Mouse (Mus musculus) embryonic stem cell, embryonic (primary cell): ENCODE results near the gene Ptma.

ENCODE experiments used
- CTCF ChIA-PET, 4 experiments: fragments of 300-600 bp in 2 of 4; fragments of 350-600 bp in 2 of 4; sonication (Branson Sonifier 250); formaldehyde crosslinking; loops; one replicate each; lab custom pipeline; 2022; ENCODE audit warnings: inconsistent platforms in 2 of 4; lab: Charles Lee
- POLR2A ChIA-PET, 4 experiments: fragments of 300-600 bp in 2 of 4; fragments of 350-600 bp in 2 of 4; sonication (Branson Sonifier 250); formaldehyde crosslinking; loops; one replicate each; lab custom pipeline; 2022; ENCODE audit warnings: antibody characterized with exemption in 4 of 4, inconsistent platforms in 1 of 4; lab: Charles Lee

The Ptma gene

GRCm38 (mm10) chr1:86488774-86489173 lies 37.8 kb upstream of the Ptma start:
- ChIA-PET CTCF (interaction anchor here (0.7 to 10.9 kb wide), 17 partner anchors 10 to 187 kb away, joined by 3 to 142 read pairs (median 3); partner anchors contain the start of gene Ptma (in 1 of the 4)), POLR2A (interaction anchor here (0.6 to 45.9 kb wide), 72 partner anchors 8 to 307 kb away, joined by 3 to 3848 read pairs (median 6); partner anchors contain the start of genes Ptma (in 4 of the 4), Ncl (in 3 of the 4), Cops7b (in 1 of the 4) and Pde6d (in 1 of the 4))

- POLR2A ChIA-PET: interaction anchor here (0.7 to 45.9 kb wide), 31 partner anchors 8 to 179 kb away, joined by 3 to 3848 read pairs (median 12); partner anchors contain the start of genes Ptma (in 4 of the 4) and Ncl (in 2 of the 4)
- CTCF ChIA-PET: interaction anchor here (0.8 to 10.9 kb wide), 9 partner anchors 10 to 50 kb away, joined by 3 to 142 read pairs (median 7); partner anchors contain the start of gene Ptma (in 1 of the 4)
These were observed 36.6 kb upstream of the Ptma start for GRCm38 (mm10) chr1:86489901-86490300.

GRCm38 (mm10) chr1:86490697-86491096 lies 35.8 kb upstream of the Ptma start:
- ChIA-PET POLR2A (interaction anchor here (1.0 to 45.9 kb wide), 17 partner anchors 12 to 142 kb away, joined by 3 to 3848 read pairs (median 59); partner anchors contain the start of genes Ptma (in 4 of the 4) and Ncl (in 1 of the 4)), CTCF (interaction anchor here in 2 of 4 experiments (0.7 to 10.9 kb wide), 6 partner anchors 9 to 61 kb away, joined by 3 to 142 read pairs (median 4); partner anchors contain the start of gene Ptma (in 1 of the 2))

GRCm38 (mm10) chr1:86491533-86492094 lies 34.9 kb upstream of the Ptma start:
- CTCF ChIA-PET: interaction anchor here in 3 of 4 experiments (0.6 to 10.9 kb wide), 8 partner anchors 8 to 62 kb away, joined by 3 to 142 read pairs (median 4); partner anchors contain the start of gene Ptma (in 2 of the 3)

GRCm38 (mm10) chr1:86492095-86493070 lies 34.1 kb upstream of the Ptma start:
- ChIA-PET CTCF (interaction anchor here (0.6 to 10.9 kb wide), 11 partner anchors 8 to 164 kb away, joined by 3 to 142 read pairs (median 4); partner anchors contain the start of gene Ptma (in 2 of the 4)), POLR2A (interaction anchor here (0.6 to 45.9 kb wide), 18 partner anchors 10 to 133 kb away, joined by 3 to 3848 read pairs (median 6); partner anchors contain the start of genes Ptma (in 3 of the 4) and Ncl (in 1 of the 4))

More at GRCm38 (mm10) chr1:86491533-86492094, 34.9 kb upstream of the Ptma start:
- POLR2A ChIA-PET: interaction anchor here (0.6 to 45.9 kb wide), 21 partner anchors 9 to 309 kb away, joined by 3 to 3848 read pairs (median 5); partner anchors contain the start of genes Ptma (in 3 of the 4) and Ncl (in 1 of the 4)

GRCm38 (mm10) chr1:86493783-86494182 lies 32.7 kb upstream of the Ptma start:
- CTCF ChIA-PET: interaction anchor here in 3 of 4 experiments (0.6 to 10.9 kb wide), 8 partner anchors 8 to 123 kb away, joined by 3 to 142 read pairs (median 3); no protein-coding TSS in a partner anchor
- POLR2A ChIA-PET: interaction anchor here (0.6 to 45.9 kb wide), 17 partner anchors 8 to 135 kb away, joined by 3 to 3848 read pairs (median 4); partner anchors contain the start of genes Ptma (in 4 of the 4) and Ncl (in 2 of the 4)

- CTCF ChIA-PET: interaction anchor here in 2 of 4 experiments (0.6 to 9.2 kb wide), 8 partner anchors 10 to 139 kb away, joined by 3 to 79 read pairs (median 3); partner anchors contain the start of gene Ptma (in 1 of the 2)
- POLR2A ChIA-PET: interaction anchor here in 3 of 4 experiments (0.6 to 45.9 kb wide), 15 partner anchors 3 to 137 kb away, joined by 3 to 3848 read pairs (median 167); partner anchors contain the start of genes Ptma (in 3 of the 3) and Ncl (in 1 of the 3)
These were observed 30.2 kb upstream of the Ptma start for GRCm38 (mm10) chr1:86496340-86496739.

- ChIA-PET POLR2A (interaction anchor here (0.6 to 45.9 kb wide), 28 partner anchors 2 to 829 kb away, joined by 3 to 3848 read pairs (median 8); partner anchors contain the start of genes Ptma (in 3 of the 4), Ncl (in 2 of the 4) and Gigyf2 (in 1 of the 4)), CTCF (interaction anchor here (0.5 to 9.9 kb wide), 18 partner anchors 7 to 81 kb away, joined by 3 to 142 read pairs (median 6); no protein-coding TSS in a partner anchor)
These were observed 29.2 kb upstream of the Ptma start for GRCm38 (mm10) chr1:86497361-86497760.

- ChIA-PET CTCF (interaction anchor here (0.5 to 9.9 kb wide), 25 partner anchors 8 to 346 kb away, joined by 3 to 142 read pairs (median 5); partner anchors contain the start of gene Ptma (in 1 of the 4)), POLR2A (interaction anchor here (0.6 to 45.9 kb wide), 33 partner anchors 1 to 829 kb away, joined by 3 to 3848 read pairs (median 7); partner anchors contain the start of genes Ptma (in 4 of the 4), Ncl (in 2 of the 4) and Gigyf2 (in 1 of the 4))
These were observed 28.5 kb upstream of the Ptma start for GRCm38 (mm10) chr1:86497986-86498385.

- CTCF ChIA-PET: interaction anchor here (0.6 to 9.9 kb wide), 22 partner anchors 8 to 347 kb away, joined by 3 to 142 read pairs (median 6); partner anchors contain the start of gene Ptma (in 1 of the 4)
- POLR2A ChIA-PET: interaction anchor here (0.6 to 45.9 kb wide), 33 partner anchors 1 to 311 kb away, joined by 3 to 3848 read pairs (median 6); partner anchors contain the start of genes Ptma (in 4 of the 4) and Ncl (in 1 of the 4)
These were observed 27.9 kb upstream of the Ptma start for GRCm38 (mm10) chr1:86498611-86499010.

GRCm38 (mm10) chr1:86499903-86500302 lies 26.6 kb upstream of the Ptma start:
- POLR2A ChIA-PET: interaction anchor here (0.7 to 45.9 kb wide), 27 partner anchors 1 to 140 kb away, joined by 3 to 3848 read pairs (median 7); partner anchors contain the start of genes Ptma (in 3 of the 4), Cops7b (in 1 of the 4), Ncl (in 1 of the 4) and Pde6d (in 1 of the 4)
- CTCF ChIA-PET: interaction anchor here (0.5 to 9.9 kb wide), 39 partner anchors 10 to 198 kb away, joined by 3 to 142 read pairs (median 6); partner anchors contain the start of gene Ptma (in 2 of the 4)

- ChIA-PET CTCF (interaction anchor here (0.6 to 9.9 kb wide), 45 partner anchors 9 to 571 kb away, joined by 3 to 142 read pairs (median 5); partner anchors contain the start of gene Ptma (in 3 of the 4)), POLR2A (interaction anchor here (0.6 to 45.9 kb wide), 30 partner anchors 1 to 826 kb away, joined by 3 to 3848 read pairs (median 5); partner anchors contain the start of genes Ptma (in 4 of the 4), Gigyf2 (in 1 of the 4) and Ncl (in 1 of the 4))
These were observed 25.8 kb upstream of the Ptma start for GRCm38 (mm10) chr1:86500681-86501080.

GRCm38 (mm10) chr1:86501114-86501532 lies 25.4 kb upstream of the Ptma start:
- ChIA-PET POLR2A (interaction anchor here (0.6 to 45.9 kb wide), 25 partner anchors 1 to 826 kb away, joined by 3 to 3848 read pairs (median 5); partner anchors contain the start of genes Ptma (in 4 of the 4), Gigyf2 (in 1 of the 4) and Ncl (in 1 of the 4)), CTCF (interaction anchor here (0.5 to 9.9 kb wide), 40 partner anchors 8 to 571 kb away, joined by 3 to 142 read pairs (median 6); partner anchors contain the start of gene Ptma (in 3 of the 4))

- POLR2A ChIA-PET: interaction anchor here (0.6 to 45.9 kb wide), 20 partner anchors 1 to 362 kb away, joined by 3 to 3848 read pairs (median 18); partner anchors contain the start of gene Ptma (in 4 of the 4)
- CTCF ChIA-PET: interaction anchor here (0.5 to 9.9 kb wide), 34 partner anchors 8 to 572 kb away, joined by 3 to 142 read pairs (median 6); partner anchors contain the start of gene Ptma (in 2 of the 4)
These were observed 25.0 kb upstream of the Ptma start for GRCm38 (mm10) chr1:86501559-86501958.
